Mouse (Mus musculus) testis, adult 10 weeks (tissue): Measurements from ENCODE around the gene Gm4175. TPM values are rescaled to one million over a fixed set of nuclear protein-coding genes. Genes with fewer than 3 reads are reported as not detected.

ENCODE experiments used
- polyA plus RNA-seq: library from polyadenylated mRNA; stranded (reverse); fragments of 350-450 nt; fragmentation: Illumina TruSeq; extraction: RNeasy Lipid Tissue Mini Kit (QIAGEN cat#74804); gene quantifications from one replicate; pipeline ENCODE4 v1.2.3, GENCODE M21; 2014; ENCODE audit warnings: low read depth, low replicate concordance

The Gm4175 gene
- polyA plus RNA-seq, result not detected

GRCm38 (mm10) chr7:21761375-21761774 lies at the start of gene Gm4175:
Gene Gm4175 (minus strand): TSS chr7:21761475.

GRCm38 (mm10) chr7:21796628-21797027 lies 35.4 kb upstream of the Gm4175 start, which contains the start of gene Gm4177:
Gene Gm4177 (minus strand): TSS chr7:21796728.

Other genes with a start within 250 kb of the Gm4175 start
- not detected for gene Vmn1r130, start 249.7 kb downstream of the Gm4175 start, polyA plus RNA-seq
- not detected for gene Vmn1r131, start 215.4 kb downstream of the Gm4175 start, polyA plus RNA-seq
- gene Vmn1r132, start 147.4 kb downstream of the Gm4175 start, polyA plus RNA-seq, result not detected
- gene Gm4177, start 35.3 kb upstream of the Gm4175 start, polyA plus RNA-seq, result not detected
- not detected for gene Vmn1r135, start 70.9 kb upstream of the Gm4175 start, polyA plus RNA-seq
- gene Gm5725, start 82.8 kb upstream of the Gm4175 start, polyA plus RNA-seq, result not detected
- gene Gm5891, start 159.8 kb upstream of the Gm4175 start, polyA plus RNA-seq, result not detected
- not detected for gene Vmn1r137, start 233.1 kb upstream of the Gm4175 start, polyA plus RNA-seq